Mouse (Mus musculus): ENCODE results near the gene Klf11.

DNA sequence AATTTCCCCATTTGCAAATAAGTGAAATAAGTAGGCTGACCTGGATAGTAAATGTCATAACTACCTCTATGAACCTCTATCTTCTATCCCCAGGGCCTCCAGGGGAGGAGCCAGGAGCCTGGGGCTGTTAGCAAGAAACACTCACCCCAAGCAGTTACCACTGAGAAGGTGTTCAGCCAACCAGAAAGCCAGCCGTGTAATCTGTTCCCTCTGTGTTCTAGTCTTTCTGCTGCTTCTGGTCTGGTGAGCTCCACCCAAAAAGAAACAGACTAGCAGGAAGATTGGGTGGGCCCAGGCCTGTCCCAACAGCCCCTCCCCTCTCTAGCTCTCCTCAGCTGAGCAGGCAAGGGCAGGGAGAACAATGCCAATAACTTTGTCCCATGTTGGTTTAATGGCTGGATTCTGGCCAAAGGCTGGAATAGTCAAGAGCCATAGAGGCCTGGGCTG lies 6.9 kb upstream of the Klf11 start:
- TF ChIP-seq POLR2A (IDR thresholded peaks at IDR 0.05; ENCODE audit: low read depth, low read length), result no peak
- TF ChIP-seq CTCF (conservative IDR thresholded peaks at IDR 0.05 in 1 of 2, IDR thresholded peaks at IDR 0.05 in 1 of 2; ENCODE audit: low read depth in 2 of 2, low read length in 2 of 2), result no peak
- TF ChIP-seq ZC3H11A (IDR thresholded peaks at IDR 0.05; ENCODE audit: low read depth, low read length), result no peak
- TF ChIP-seq USF2 (conservative IDR thresholded peaks at IDR 0.05; ENCODE audit: low read depth, low read length), result no peak
- no peak for TF ChIP-seq RAD21 (IDR thresholded peaks at IDR 0.05; ENCODE audit: low read depth, low read length)
- TF ChIP-seq TCF12 (IDR thresholded peaks at IDR 0.05; ENCODE audit: low read depth, low read length), result 0 out of 2 replicates have a peak, but pooled peaks have one; percentile 21
- TF ChIP-seq GABPA (IDR thresholded peaks at IDR 0.05; ENCODE audit: insufficient replicate concordance, low read depth, low read length), result no peak
- no peak for TF ChIP-seq MAFK (IDR thresholded peaks at IDR 0.05; ENCODE audit: insufficient replicate concordance, low read length)
- TF ChIP-seq MXI1 (IDR thresholded peaks at IDR 0.05; ENCODE audit: low read depth, low read length), result no peak
- no peak for TF ChIP-seq JUND (conservative IDR thresholded peaks at IDR 0.05; ENCODE audit: low read depth, low read length)
- no peak for TF ChIP-seq PAX5 (IDR thresholded peaks at IDR 0.05; ENCODE audit: low read length)
- no peak for TF ChIP-seq NELFE (IDR thresholded peaks at IDR 0.05; ENCODE audit: low read depth, low read length)
- TF ChIP-seq ZNF384 (IDR thresholded peaks at IDR 0.05; ENCODE audit: low read depth, low read length), result no peak
